Mouse (Mus musculus) erythroblast, embryonic 14.5 days (primary cell): ENCODE measurements around the gene Klk1b22.

Experiments used
- GATA1 ChIP-seq: IDR thresholded peaks from 2 replicates; pipeline ENCODE4 v1.6.1; 2012; ENCODE audit warnings: low read length, inconsistent platforms, mixed read lengths
- TAL1 ChIP-seq: IDR thresholded peaks from 3 replicates; pipeline ENCODE4 v1.6.1; 2012; ENCODE audit warnings: low read length, inconsistent platforms, mixed read lengths

GRCm38 (mm10) chr7:44072117-44072516, 40.4 kb upstream of the Klk1b22 start:
- TF ChIP-seq GATA1 (no peak), TAL1 (no peak)
